Mouse (Mus musculus) CH12.LX (cell line): Measurements from ENCODE around the gene Ttc30b. TPM values are rescaled to one million over a fixed set of nuclear protein-coding genes. Genes with fewer than 3 reads are reported as not detected.

Experiments
- DNase-seq: peaks from one replicate; pipeline ENCODE4 v3.0.0-alpha.2; 2013; ENCODE audit errors: extremely low read depth
- H3K27ac ChIP-seq: 2 replicates; pipeline ENCODE4 v1.5.1; 2012; ENCODE audit warnings: low read depth, mild to moderate bottlenecking, control low read depth, moderate library complexity; ENCODE audit not compliant: insufficient read depth
- H3K27me3 ChIP-seq: replicated peaks from 2 replicates; pipeline ENCODE3; 2012; ENCODE audit warnings: inconsistent platforms
- H3K36me3 ChIP-seq, 2 experiments: replicated peaks in 1 of 2; 2 replicates each; pipeline versions ENCODE3 to v1.6.1; 2012; ENCODE audit warnings: inconsistent platforms in 1 of 2, low read length in 1 of 2, mild to moderate bottlenecking in 1 of 2, mixed read lengths in 1 of 2, moderate library complexity in 1 of 2; ENCODE audit not compliant: control insufficient read depth in 1 of 2, insufficient read depth in 1 of 2
- H3K4me1 ChIP-seq, 2 experiments: 2 replicates each; pipeline ENCODE4 v1.6.1; 2012; ENCODE audit warnings: inconsistent platforms in 1 of 2, moderate library complexity in 1 of 2; ENCODE audit not compliant: insufficient read depth in 2 of 2, control insufficient read depth in 1 of 2
- H3K4me2 ChIP-seq: 2 replicates; pipeline ENCODE4 v1.6.1; 2012; ENCODE audit warnings: low read depth, mild to moderate bottlenecking, control low read depth; ENCODE audit not compliant: poor library complexity, insufficient read depth, severe bottlenecking
- H3K4me3 ChIP-seq, 3 experiments: fragments of 150-350 bp in 1 of 3; sonication (generic) in 1 of 3; replicated peaks in 1 of 3; 2 replicates each; pipeline versions ENCODE3 to v1.5.1; 2011 to 2012; ENCODE audit warnings: low read depth in 2 of 3, low read length in 2 of 3, mild to moderate bottlenecking in 2 of 3, moderate library complexity in 2 of 3, control low read depth in 1 of 3, improper control_type of control experiment in 1 of 3, inconsistent platforms in 1 of 3, mixed read lengths in 1 of 3; ENCODE audit not compliant: poor library complexity in 1 of 3
- H3K79me2 ChIP-seq: replicated peaks from 2 replicates; pipeline ENCODE4 v1.6.1; 2012; ENCODE audit warnings: mild to moderate bottlenecking, moderate library complexity; ENCODE audit not compliant: control insufficient read depth, poor library complexity, insufficient read depth, severe bottlenecking; ENCODE audit errors: extremely low read depth
- H3K9ac ChIP-seq: 2 replicates; pipeline ENCODE4 v1.6.1; 2012; ENCODE audit warnings: low read depth, mild to moderate bottlenecking, control low read depth, moderate library complexity; ENCODE audit not compliant: insufficient read depth
- H3K9me3 ChIP-seq: replicated peaks from 2 replicates; pipeline ENCODE3; 2012; ENCODE audit warnings: low read length, inconsistent platforms, mixed read lengths
- BHLHE40 ChIP-seq: IDR thresholded peaks from 2 replicates; pipeline ENCODE4 v1.6.1; 2011; ENCODE audit warnings: mild to moderate bottlenecking, low read depth, low read length, improper control_type of control experiment
- CHD1 ChIP-seq: IDR thresholded peaks from 2 replicates; pipeline ENCODE4 v1.6.1; 2012; ENCODE audit warnings: low read depth, low read length, improper control_type of control experiment, inconsistent platforms
- CHD2 ChIP-seq: IDR thresholded peaks from 2 replicates; pipeline ENCODE4 v1.6.1; 2011; ENCODE audit warnings: low read length, improper control_type of control experiment
- CTCF ChIP-seq, 2 experiments: IDR thresholded peaks in 1 of 2; conservative IDR thresholded peaks in 1 of 2; 2 replicates each; pipeline ENCODE4 v1.5.1; 2011 to 2012; ENCODE audit warnings: low read depth in 2 of 2, low read length in 2 of 2, improper control_type of control experiment in 1 of 2, inconsistent platforms in 1 of 2, mild to moderate bottlenecking in 1 of 2, moderate library complexity in 1 of 2
- E2F4 ChIP-seq: IDR thresholded peaks from 2 replicates; pipeline ENCODE4 v1.6.1; 2011; ENCODE audit warnings: low read depth, low read length, improper control_type of control experiment; ENCODE audit not compliant: insufficient replicate concordance
- EP300 ChIP-seq: IDR thresholded peaks from 2 replicates; pipeline ENCODE4 v1.6.1; 2011; ENCODE audit warnings: low read length, improper control_type of control experiment
- ETS1 ChIP-seq: conservative IDR thresholded peaks from 2 replicates; pipeline ENCODE4 v1.6.1; 2012; ENCODE audit warnings: low read depth, mild to moderate bottlenecking, inconsistent platforms, low read length, improper control_type of control experiment, moderate library complexity
- GABPA ChIP-seq: IDR thresholded peaks from 2 replicates; pipeline ENCODE4 v1.6.1; 2012; ENCODE audit warnings: low read depth, low read length, improper control_type of control experiment, inconsistent platforms; ENCODE audit not compliant: insufficient replicate concordance
- HCFC1 ChIP-seq: IDR thresholded peaks from 2 replicates; pipeline ENCODE4 v1.6.1; 2012; ENCODE audit warnings: low read depth, mild to moderate bottlenecking, inconsistent platforms, low read length, improper control_type of control experiment
- JUN ChIP-seq: IDR thresholded peaks from 2 replicates; pipeline ENCODE4 v1.6.1; 2011; ENCODE audit warnings: low read depth, mild to moderate bottlenecking, low read length, improper control_type of control experiment, moderate library complexity; ENCODE audit not compliant: insufficient read depth
- JUND ChIP-seq: conservative IDR thresholded peaks from 2 replicates; pipeline ENCODE4 v1.6.1; 2011; ENCODE audit warnings: low read depth, low read length, improper control_type of control experiment
- KAT2A ChIP-seq: IDR thresholded peaks from 2 replicates; pipeline ENCODE4 v1.6.1; 2012; ENCODE audit warnings: low read length, improper control_type of control experiment, inconsistent platforms; ENCODE audit not compliant: insufficient replicate concordance
- MAFK ChIP-seq: IDR thresholded peaks from 2 replicates; pipeline ENCODE4 v1.6.1; 2011; ENCODE audit warnings: low read length, improper control_type of control experiment; ENCODE audit not compliant: insufficient replicate concordance
- MAX ChIP-seq: IDR thresholded peaks from 2 replicates; pipeline ENCODE4 v1.6.1; 2011; ENCODE audit warnings: low read length, improper control_type of control experiment
- MXI1 ChIP-seq: IDR thresholded peaks from 2 replicates; pipeline ENCODE4 v1.6.1; 2011; ENCODE audit warnings: mild to moderate bottlenecking, low read depth, low read length, improper control_type of control experiment
- MYC ChIP-seq: IDR thresholded peaks from 2 replicates; pipeline ENCODE4 v1.6.1; 2011; ENCODE audit warnings: low read depth, mild to moderate bottlenecking, improper control_type of control experiment, low read length
- NRF1 ChIP-seq: IDR thresholded peaks from 2 replicates; pipeline ENCODE4 v1.6.1; 2014; ENCODE audit warnings: low read depth, mild to moderate bottlenecking, inconsistent platforms, low read length, improper control_type of control experiment, moderate library complexity
- POLR2AphosphoS2 ChIP-seq: IDR thresholded peaks from 2 replicates; pipeline ENCODE4 v1.6.1; 2011; ENCODE audit warnings: low read depth, low read length, improper control_type of control experiment
- RAD21 ChIP-seq: IDR thresholded peaks from 2 replicates; pipeline ENCODE4 v1.6.1; 2011; ENCODE audit warnings: low read depth, mild to moderate bottlenecking, low read length, improper control_type of control experiment, moderate library complexity
- RCOR1 ChIP-seq: conservative IDR thresholded peaks from 2 replicates; pipeline ENCODE4 v1.6.1; 2012; ENCODE audit warnings: low read depth, mild to moderate bottlenecking, inconsistent platforms, low read length, improper control_type of control experiment
- SMC3 ChIP-seq: IDR thresholded peaks from 2 replicates; pipeline ENCODE4 v1.6.1; 2011; ENCODE audit warnings: low read depth, low read length, improper control_type of control experiment
- USF1 ChIP-seq: IDR thresholded peaks from 2 replicates; pipeline ENCODE4 v1.6.1; 2014; ENCODE audit warnings: low read depth, mild to moderate bottlenecking, inconsistent platforms, low read length, improper control_type of control experiment
- USF2 ChIP-seq: conservative IDR thresholded peaks from 2 replicates; pipeline ENCODE4 v1.6.1; 2011; ENCODE audit warnings: low read depth, low read length, improper control_type of control experiment
- ZKSCAN1 ChIP-seq: IDR thresholded peaks from 2 replicates; pipeline ENCODE4 v1.6.1; 2012; ENCODE audit warnings: low read depth, inconsistent platforms, low read length, improper control_type of control experiment, borderline replicate concordance
- ZMIZ1 ChIP-seq: IDR thresholded peaks from 2 replicates; pipeline ENCODE4 v1.6.1; 2012; ENCODE audit warnings: low read depth, mild to moderate bottlenecking, inconsistent platforms, low read length, improper control_type of control experiment
- ZNF384 ChIP-seq: IDR thresholded peaks from 2 replicates; pipeline ENCODE4 v1.6.1; 2012; ENCODE audit warnings: low read depth, low read length, improper control_type of control experiment, inconsistent platforms
- dilution Hi-C: fragments of 300-500 bp; cut with MboI; formaldehyde crosslinking; loops from 2 replicates; pipeline ENCODE4 v1.14.3; 2020; ENCODE audit warnings: low sequenced_read_pairs; ENCODE audit not compliant: extremely low pct_unique_long_range_greater_than_20kb, extremely low pct_ligation_motif_present
- in situ Hi-C: fragments of 300-500 bp; cut with MboI; formaldehyde crosslinking; loops from 3 replicates; pipeline ENCODE4 v1.14.3; 2019; ENCODE audit warnings: low sequenced_read_pairs, low pct_ligation_motif_present, low pct_unique_long_range_greater_than_20kb, mixed read lengths
- polyA plus RNA-seq: library from polyadenylated mRNA; unstranded; fragments of >175 nt; gene quantifications from 2 replicates; pipeline ENCODE4 v1.2.1, GENCODE M21; 2012; ENCODE audit warnings: low read depth; ENCODE audit not compliant: insufficient read length
- total RNA-seq, 2 experiments: library from RNA; depleted of rRNA; stranded (reverse); fragments of 300-350 nt in 1 of 2; fragments of >200 nt in 1 of 2; gene quantifications; 2 replicates each; pipeline ENCODE4 v1.2.3; 2012 to 2014

The Ttc30b gene
- total and polyA plus RNA-seq, 3 experiments: 0.59 to 2.6 (median 1.5) TPM

- no peak overlapping the region for H3K4me2 ChIP-seq
- no peaks in the 10 kb centered on the region for H3K36me3 ChIP-seq
- TF ChIP-seq HCFC1: no peak
- no peak for TF ChIP-seq MAX
- TF ChIP-seq MAFK: no peak
- no peak for TF ChIP-seq CTCF (conservative IDR thresholded peaks at IDR 0.05 in 1 of 2, IDR thresholded peaks at IDR 0.05 in 1 of 2; ENCODE audit: low read depth in 2 of 2, low read length in 2 of 2)
- no peak for TF ChIP-seq CHD2
- TF ChIP-seq ZNF384: no peak
- TF ChIP-seq KAT2A: no peak
- TF ChIP-seq ETS1: no peak
- no peak for TF ChIP-seq JUND
- no peak for TF ChIP-seq MXI1
- no peak for TF ChIP-seq EP300
- TF ChIP-seq RCOR1: no peak
- TF ChIP-seq MYC: no peak
- no peak for TF ChIP-seq SMC3
- TF ChIP-seq ZMIZ1: no peak
- TF ChIP-seq USF2: no peak
- TF ChIP-seq CHD1: no peak
- TF ChIP-seq POLR2AphosphoS2: no peak
- TF ChIP-seq BHLHE40: no peak
- H3K4me3 ChIP-seq: no peak overlapping the region
- in situ Hi-C loops (loop anchor here (10.0 kb wide), 2 partner anchors 71 to 341 kb away; no protein-coding TSS in a partner anchor), dilution Hi-C loops (no loop called here)
- no peaks in the 10 kb centered on the region for H3K4me1 ChIP-seq
- no peak overlapping the region for H3K9ac ChIP-seq
- no peak overlapping the region for H3K27ac ChIP-seq
- no peaks in the 10 kb centered on the region for H3K9me3 ChIP-seq
- DNase-seq: no peak
- no peaks in the 10 kb centered on the region for H3K27me3 ChIP-seq
- H3K79me2 ChIP-seq: no peaks in the 10 kb centered on the region
Measured at GRCm38 (mm10) chr2:75955709-75956108, 17.3 kb upstream of the Ttc30b start.

GRCm38 (mm10) chr2:75953320-75953719 is 14.9 kb upstream of the Ttc30b start:
- H3K4me1 ChIP-seq: no peaks in the 10 kb centered on the region
- H3K36me3 ChIP-seq: no peaks in the 10 kb centered on the region
- TF ChIP-seq EP300: no peak
- no peak for TF ChIP-seq USF1
- no peak for TF ChIP-seq ZMIZ1
- no peak for TF ChIP-seq NRF1
- no peak for TF ChIP-seq KAT2A
- no peak for TF ChIP-seq ETS1
- TF ChIP-seq ZKSCAN1: no peak
- TF ChIP-seq E2F4: no peak
- no peak for TF ChIP-seq GABPA
- TF ChIP-seq MAX: no peak
- TF ChIP-seq SMC3: no peak
- TF ChIP-seq JUN: no peak
- TF ChIP-seq RAD21: no peak
- TF ChIP-seq CHD2: no peak
- H3K4me2 ChIP-seq: no peak overlapping the region
- in situ Hi-C loops (loop anchor here (10.0 kb wide), 2 partner anchors 69 to 339 kb away; no protein-coding TSS in a partner anchor), dilution Hi-C loops (no loop called here)
- no peaks in the 10 kb centered on the region for H3K79me2 ChIP-seq
- no peaks in the 10 kb centered on the region for H3K9me3 ChIP-seq
- H3K9ac ChIP-seq: no peak overlapping the region
- no peak for DNase-seq
- no peaks in the 10 kb centered on the region for H3K27me3 ChIP-seq
- H3K4me3 ChIP-seq: no peak overlapping the region
- H3K27ac ChIP-seq: no peak overlapping the region
